Mouse (Mus musculus): ENCODE measurements at regions not wholly inside any gene's neighbourhood (a gene's known extent, or its start where the extent isn't known, plus 50 kb on each side); places are given as distances from the start of the nearest gene placed in this dataset.

DNA sequence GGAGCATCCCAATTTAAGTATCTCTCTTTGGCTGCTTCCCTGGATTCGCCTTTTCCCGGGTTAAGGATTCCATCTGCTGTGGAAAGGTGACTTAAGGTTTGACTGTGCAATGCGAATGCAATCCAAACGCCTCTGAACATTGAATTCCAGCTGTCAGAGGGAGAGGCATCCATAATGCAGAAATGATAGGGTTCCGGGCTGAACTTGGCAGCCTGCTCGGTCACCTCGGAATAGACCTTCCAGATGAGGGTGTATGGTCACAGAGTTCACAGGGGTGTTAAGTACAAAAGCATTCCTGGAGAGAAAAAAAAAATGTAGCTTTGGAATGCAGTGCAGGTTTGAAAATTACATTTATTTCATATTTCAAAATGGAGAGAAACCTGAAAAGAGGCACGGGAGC lies 238.6 kb downstream of the Hlx start:
- TF ChIP-seq EP300 (optimal IDR thresholded peaks at IDR 0.05): no peak
- no peak for TF ChIP-seq CTCF (IDR thresholded peaks at IDR 0.05; ENCODE audit: low read depth)
